Mouse (Mus musculus) liver, embryonic 14.5 days (tissue): ENCODE data around the gene Pex26. TPM values are rescaled to one million over a fixed set of nuclear protein-coding genes. Genes with fewer than 3 reads are reported as not detected.
A peak's percentile ranks its signal among the peaks of the same experiment; 100 is the strongest.

Experiments used
- ATAC-seq: fragments of 200-750 bp; cut with Nextera tagmentation; 2 replicates; pipeline ENCODE4 v1.8.0; 2017; ENCODE audit warnings: moderate number of reproducible peaks, mild to moderate bottlenecking, moderate library complexity; ENCODE audit not compliant: insufficient read depth
- DNase-seq, 3 experiments: peaks; one replicate each; pipeline ENCODE4 v3.0.0-alpha.2; 2012 to 2013; ENCODE audit warnings: low read depth in 3 of 3, low spot score in 3 of 3
- H3K27ac ChIP-seq: fragments of 300-500 bp; sonication (generic); 2 replicates; pipeline ENCODE4 v1.5.1; 2014; ENCODE audit warnings: moderate library complexity, mild to moderate bottlenecking, control low read depth, inconsistent platforms
- H3K27me3 ChIP-seq: fragments of 300-500 bp; sonication (generic); 2 replicates; pipeline ENCODE4 v1.6.1; 2014; ENCODE audit warnings: mild to moderate bottlenecking, low read length, moderate library complexity; ENCODE audit not compliant: control insufficient read depth, insufficient read depth
- H3K36me3 ChIP-seq: fragments of 300-500 bp; sonication (generic); replicated peaks from 2 replicates; pipeline ENCODE4 v1.6.1; 2014; ENCODE audit warnings: low read depth; ENCODE audit not compliant: control insufficient read depth, insufficient read depth
- H3K4me1 ChIP-seq, 2 experiments: fragments of 200-500 bp in 1 of 2; fragments of 300-500 bp in 1 of 2; sonication (generic) in 1 of 2; replicated peaks; 2 replicates each; pipeline ENCODE4 v1.6.1; 2012 to 2014; ENCODE audit warnings: antibody characterized with exemption in 1 of 2, inconsistent platforms in 1 of 2, low read length in 1 of 2; ENCODE audit not compliant: control insufficient read depth in 2 of 2, insufficient read depth in 2 of 2
- H3K4me2 ChIP-seq: fragments of 300-500 bp; sonication (generic); 2 replicates; pipeline ENCODE4 v1.6.1; 2014; ENCODE audit warnings: low read depth, mild to moderate bottlenecking, control low read depth, moderate library complexity
- H3K4me3 ChIP-seq, 2 experiments: fragments of 200-500 bp in 1 of 2; fragments of 300-500 bp in 1 of 2; sonication (generic) in 1 of 2; 2 replicates each; pipeline ENCODE4 v1.5.1; 2012 to 2014; ENCODE audit warnings: low read depth in 2 of 2, low read length in 2 of 2, mild to moderate bottlenecking in 2 of 2, control low read depth in 1 of 2, inconsistent platforms in 1 of 2, moderate library complexity in 1 of 2; ENCODE audit not compliant: insufficient read depth in 1 of 2
- H3K9ac ChIP-seq: fragments of 300-500 bp; sonication (generic); replicated peaks from 2 replicates; pipeline ENCODE4 v1.6.1; 2014; ENCODE audit warnings: mild to moderate bottlenecking, control low read depth, moderate library complexity
- H3K9me3 ChIP-seq: fragments of 300-500 bp; sonication (generic); 2 replicates; pipeline ENCODE4 v1.6.1; 2016; ENCODE audit warnings: low read length, mixed read lengths; ENCODE audit not compliant: control insufficient read depth
- CTCF ChIP-seq: IDR thresholded peaks from 2 replicates; pipeline ENCODE4 v1.5.1; 2016; ENCODE audit warnings: antibody characterized with exemption, low read depth, control low read depth
- EP300 ChIP-seq: IDR thresholded peaks from 2 replicates; pipeline ENCODE4 v1.6.1; 2016; ENCODE audit warnings: antibody characterized with exemption, low read depth
- WGBS: fragments of 180-500 bp; shearing (Covaris S2); extraction: QIAGEN DNeasy Blood & Tissue Kit; methylation state at CpG from one replicate; pipeline ENCODE4 v1.1.7; 2014; ENCODE audit not compliant: insufficient replicate concordance; 5-methylcytosine and 5-hydroxymethylcytosine counted together
- polyA plus RNA-seq, 2 experiments: library from polyadenylated mRNA; depleted of rRNA in 1 of 2; stranded (reverse) in 1 of 2; unstranded in 1 of 2; fragments of >200 nt; fragmentation: Nextera tagmentation in 1 of 2; extraction: Ambion mirVana in 1 of 2; gene quantifications; 2 replicates each; pipeline versions ENCODE4 v1.2.1 to v1.2.3; 2012 to 2014

Pex26 gene
- polyA plus RNA-seq, 2 experiments, result 2.2 to 3.3 TPM

DNA sequence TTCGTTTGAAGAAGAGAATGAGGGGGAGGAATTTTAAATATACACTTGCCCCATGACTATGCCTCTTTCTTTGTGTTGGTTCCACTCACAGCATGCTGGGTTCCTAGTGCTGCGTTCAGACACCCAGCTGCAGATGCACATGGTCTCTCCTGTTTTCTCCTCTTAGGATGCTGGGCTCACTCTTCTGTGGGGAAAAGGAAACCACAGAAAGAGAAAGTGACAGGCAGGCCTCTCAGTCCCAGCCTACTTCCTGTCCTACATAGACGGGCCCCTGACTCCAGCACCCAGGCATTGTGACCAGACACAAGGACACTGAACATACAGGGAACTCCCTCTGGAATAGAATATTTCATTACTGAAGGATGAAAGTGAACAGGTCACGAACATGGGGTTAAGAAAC, 42.6 kb downstream of the Pex26 start:
- Histone ChIP-seq H3K9ac (no peak overlapping the region), H3K4me1 (peaks cover 0 to 21% of the 10 kb centered on the region in 2 experiments; a peak in 3 of 4 replicates), H3K4me2 (no peak overlapping the region), H3K4me3 (no peak overlapping the region), H3K27me3 (no peaks in the 10 kb centered on the region), H3K9me3 (no peaks in the 10 kb centered on the region), H3K27ac (no peak overlapping the region), H3K36me3 (no peaks in the 10 kb centered on the region)
- ATAC-seq (0 out of 2 replicates have a peak, but pooled peaks have one; percentile 15), DNase-seq (no peak)
- no peak for TF ChIP-seq CTCF
- TF ChIP-seq EP300, result no peak
- WGBS, result 23% methylated on average over 4 of the region's 4 CpGs

DNA sequence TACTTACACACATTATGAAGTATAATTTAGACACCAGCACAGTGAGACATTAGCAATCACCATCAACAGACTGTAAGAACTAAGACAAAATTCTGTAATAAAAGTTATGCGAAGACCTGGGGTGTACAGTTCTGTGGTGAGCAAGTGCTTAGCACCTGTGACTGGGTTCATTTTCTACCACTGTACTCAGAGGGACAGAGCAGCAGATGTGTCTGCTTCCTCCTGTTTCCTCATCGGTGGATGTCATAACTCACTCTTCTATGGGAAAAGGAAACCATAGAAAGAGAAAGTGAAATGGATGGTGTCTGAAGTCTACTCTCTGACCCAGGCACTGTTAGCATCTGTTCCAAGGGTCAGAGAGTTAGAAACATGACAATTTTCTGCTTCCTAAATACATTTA, 43.3 kb downstream of the Pex26 start:
- Histone ChIP-seq H3K9me3 (no peaks in the 10 kb centered on the region), H3K4me1 (peaks cover 0 to 21% of the 10 kb centered on the region in 2 experiments; a peak in 3 of 4 replicates), H3K9ac (no peak overlapping the region), H3K4me2 (no peak overlapping the region), H3K27me3 (no peaks in the 10 kb centered on the region), H3K4me3 (no peak overlapping the region), H3K27ac (no peak overlapping the region), H3K36me3 (no peaks in the 10 kb centered on the region)
- WGBS, result 42% methylated on average over 2 of the region's 2 CpGs
- ATAC-seq (no peak), DNase-seq (no peak)
- TF ChIP-seq CTCF, result no peak
- TF ChIP-seq EP300, result no peak

DNA sequence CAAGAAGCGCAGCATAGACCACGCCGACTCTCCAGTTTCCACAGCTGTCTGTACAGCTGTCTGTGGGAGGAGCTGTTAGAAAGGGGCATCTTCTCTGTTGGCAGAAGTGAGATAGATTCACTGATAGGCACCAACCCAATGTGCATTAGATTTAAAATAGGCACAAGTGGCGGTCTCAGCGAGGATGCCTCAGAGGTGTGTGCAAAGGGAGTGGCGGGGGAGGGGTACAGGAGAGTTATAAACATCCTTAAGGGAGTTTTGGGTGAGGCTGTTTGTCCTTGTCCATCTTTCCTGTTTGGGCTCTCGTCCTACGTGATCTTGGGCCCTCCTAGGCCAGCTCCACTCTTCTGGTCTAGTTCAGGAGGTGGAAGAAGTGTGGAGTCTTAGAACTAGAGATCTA, 45.0 kb downstream of the Pex26 start:
- H3K27me3 ChIP-seq, result no peaks in the 10 kb centered on the region
- H3K9me3 ChIP-seq, result no peaks in the 10 kb centered on the region
- no peak overlapping the region for H3K4me3 ChIP-seq
- 56% methylated on average over 8 of the region's 8 CpGs for WGBS
- peaks cover 0 to 21% of the 10 kb centered on the region in 2 experiments; a peak in 3 of 4 replicates for H3K4me1 ChIP-seq
- H3K36me3 ChIP-seq, result no peaks in the 10 kb centered on the region
- no peak overlapping the region for H3K4me2 ChIP-seq
- TF ChIP-seq EP300 (no peak), CTCF (no peak)
- no peak overlapping the region for H3K27ac ChIP-seq
- DNase-seq, result no peak
- H3K9ac ChIP-seq, result no peak overlapping the region
- ATAC-seq, result no peak

DNA sequence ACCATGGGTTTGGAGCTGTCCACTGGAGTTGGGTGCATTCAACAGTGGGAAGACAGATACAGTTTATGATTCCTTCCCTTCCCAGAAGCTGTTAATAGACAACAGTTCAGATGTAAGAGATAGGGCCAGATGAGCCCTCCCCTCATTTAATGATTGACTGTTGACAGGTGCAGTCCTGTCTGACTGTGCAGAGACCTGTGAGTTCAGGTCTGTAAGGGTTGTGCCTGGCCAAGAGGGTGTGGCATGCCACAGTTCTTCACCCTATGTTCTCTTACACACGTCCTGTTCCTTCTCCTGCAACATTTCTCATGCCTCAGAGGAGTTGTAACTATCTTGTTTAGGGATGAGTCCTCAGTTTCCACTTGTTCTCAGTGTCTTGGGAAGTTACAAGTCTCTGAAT, 49.2 kb downstream of the Pex26 start:
- H3K36me3 ChIP-seq, result no peaks in the 10 kb centered on the region
- no peaks in the 10 kb centered on the region for H3K27me3 ChIP-seq
- H3K4me1 ChIP-seq, result no peaks in the 10 kb centered on the region
- no peak overlapping the region for H3K4me3 ChIP-seq
- WGBS, result 44% methylated on average over 1 of the region's 1 CpGs
- ATAC-seq (no peak), DNase-seq (no peak)
- no peak overlapping the region for H3K9ac ChIP-seq
- no peaks in the 10 kb centered on the region for H3K9me3 ChIP-seq
- TF ChIP-seq CTCF (no peak), EP300 (no peak)
- H3K4me2 ChIP-seq, result no peak overlapping the region
- no peak overlapping the region for H3K27ac ChIP-seq

DNA sequence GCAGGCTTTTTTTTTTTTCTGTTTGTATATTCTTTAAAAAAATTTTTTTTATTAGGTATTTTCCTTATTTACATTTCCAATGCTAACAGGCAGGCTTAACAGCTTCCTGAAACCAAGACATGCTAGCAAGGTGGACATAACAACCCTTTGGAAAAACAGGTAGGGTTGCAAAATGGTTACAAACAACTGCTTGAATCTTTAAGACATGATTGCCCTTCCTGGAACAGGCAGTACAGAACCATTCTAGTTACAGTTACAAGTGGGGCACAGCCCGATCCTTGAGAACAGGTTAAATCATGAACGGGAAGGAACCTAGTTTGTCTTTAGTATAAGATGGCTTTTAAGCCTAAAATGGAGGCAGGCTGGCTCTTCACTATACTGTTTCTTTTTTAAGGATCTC, 52.9 kb downstream of the Pex26 start:
- Histone ChIP-seq H3K9ac (no peak overlapping the region), H3K4me1 (peaks cover 0 to 3% of the 10 kb centered on the region in 2 experiments; a peak in 2 of 4 replicates)

More for the DNA sequence above, 52.9 kb downstream of the Pex26 start:
- Histone ChIP-seq H3K27me3 (no peaks in the 10 kb centered on the region), H3K27ac (no peak overlapping the region), H3K4me3 (no peak overlapping the region), H3K36me3 (no peaks in the 10 kb centered on the region), H3K4me2 (no peak overlapping the region), H3K9me3 (no peaks in the 10 kb centered on the region)
- 62% methylated on average over 2 of the region's 2 CpGs for WGBS
- DNase-seq (no peak), ATAC-seq (no peak)
- TF ChIP-seq EP300 (no peak), CTCF (no peak)
